Mouse (Mus musculus) C2C12 (cell line): ENCODE measurements around the gene Csf3r. TPM values are rescaled to one million over a fixed set of nuclear protein-coding genes. Genes with fewer than 3 reads are reported as not detected.

Source experiments
- H3K27me3 ChIP-seq: one replicate; pipeline ENCODE4 v1.6.1; 2011; ENCODE audit not compliant: control insufficient read depth, insufficient read depth, insufficient read length
- H3K36me3 ChIP-seq: one replicate; pipeline ENCODE4 v1.6.1; 2011; ENCODE audit not compliant: control insufficient read depth, insufficient read depth
- H3K4me3 ChIP-seq: one replicate; pipeline ENCODE4 v1.5.1; 2011; ENCODE audit warnings: mild to moderate bottlenecking, control low read depth; ENCODE audit not compliant: poor library complexity, insufficient read depth, severe bottlenecking
- H3K79me2 ChIP-seq: one replicate; pipeline ENCODE4 v1.6.1; 2011; ENCODE audit not compliant: control insufficient read depth, insufficient read depth
- H3K79me3 ChIP-seq: one replicate; pipeline ENCODE4 v1.6.1; 2011; ENCODE audit warnings: low read depth, control low read depth
- H3ac ChIP-seq: one replicate; pipeline ENCODE3; 2011; ENCODE audit warnings: low read depth; ENCODE audit not compliant: control insufficient read depth, insufficient read length
- CEBPB ChIP-seq: IDR thresholded peaks from one replicate; pipeline ENCODE4 v1.6.1; 2011; ENCODE audit warnings: low read depth, mild to moderate bottlenecking, control low read depth, moderate library complexity
- CTCF ChIP-seq: IDR thresholded peaks from one replicate; pipeline ENCODE4 v1.5.1; 2011; ENCODE audit not compliant: control insufficient read depth, insufficient read depth, insufficient read length
- FOSL1 ChIP-seq: IDR thresholded peaks from one replicate; pipeline ENCODE4 v1.8.0; 2011; ENCODE audit warnings: mild to moderate bottlenecking, low read length; ENCODE audit not compliant: poor library complexity, insufficient read depth, severe bottlenecking
- MAX ChIP-seq: IDR thresholded peaks from one replicate; pipeline ENCODE4 v1.6.1; 2011; ENCODE audit warnings: mild to moderate bottlenecking, control low read depth
- MYOD1 ChIP-seq: IDR thresholded peaks from one replicate; pipeline ENCODE4 v1.6.1; 2011; ENCODE audit warnings: low read depth; ENCODE audit not compliant: control insufficient read depth, insufficient read length
- MYOG ChIP-seq: IDR thresholded peaks from one replicate; pipeline ENCODE4 v1.6.1; 2011; ENCODE audit not compliant: control insufficient read depth, insufficient read length; ENCODE audit errors: extremely low read depth
- USF1 ChIP-seq: IDR thresholded peaks from one replicate; pipeline ENCODE4 v1.6.1; 2011; ENCODE audit warnings: low read depth, mild to moderate bottlenecking, control low read depth, moderate library complexity
- polyA plus RNA-seq: library from polyadenylated mRNA; unstranded; fragments of >200 nt; fragmentation: generic; extraction: Trizol; gene quantifications from one replicate; pipeline ENCODE4 v1.2.1, GENCODE M21; 2012; ENCODE audit warnings: missing spikeins

Csf3r gene
- polyA plus RNA-seq, 1 experiment, result not detected

- Histone ChIP-seq H3K36me3 (no peaks in the 10 kb centered on the region), H3K4me3 (no peak overlapping the region), H3ac (no peak overlapping the region), H3K79me2 (no peaks in the 10 kb centered on the region), H3K79me3 (no peaks in the 10 kb centered on the region), H3K27me3 (no peaks in the 10 kb centered on the region)
- TF ChIP-seq USF1 (no peak), CTCF (no peak), MYOD1 (no peak), FOSL1 (no peak), MYOG (no peak), MAX (no peak), CEBPB (no peak)
These were observed 54.9 kb downstream of the Csf3r start for GRCm38 (mm10) chr4:126079266-126079665.

- H3K4me3 ChIP-seq, result no peak overlapping the region
- no peaks in the 10 kb centered on the region for H3K79me3 ChIP-seq
- no peak overlapping the region for H3ac ChIP-seq
- no peaks in the 10 kb centered on the region for H3K27me3 ChIP-seq
- TF ChIP-seq CTCF (no peak), FOSL1 (no peak), USF1 (no peak), MYOD1 (no peak), CEBPB (no peak), MAX (no peak)
- H3K79me2 ChIP-seq, result no peaks in the 10 kb centered on the region
- H3K36me3 ChIP-seq, result no peaks in the 10 kb centered on the region
These were observed 57.3 kb downstream of the Csf3r start for GRCm38 (mm10) chr4:126081601-126082000.

- H3K36me3 ChIP-seq, result no peaks in the 10 kb centered on the region
- no peak overlapping the region for H3ac ChIP-seq
- H3K79me3 ChIP-seq, result no peaks in the 10 kb centered on the region
- H3K27me3 ChIP-seq, result no peaks in the 10 kb centered on the region
- H3K79me2 ChIP-seq, result no peaks in the 10 kb centered on the region
- TF ChIP-seq MAX (no peak), MYOG (no peak), MYOD1 (no peak), CTCF (no peak), USF1 (no peak), CEBPB (no peak), FOSL1 (no peak)
- H3K4me3 ChIP-seq, result no peak overlapping the region
These were observed 58.7 kb downstream of the Csf3r start for GRCm38 (mm10) chr4:126083021-126083420.

GRCm38 (mm10) chr4:126084382-126084781 lies 60.0 kb downstream of the Csf3r start:
- no peak overlapping the region for H3ac ChIP-seq
- no peaks in the 10 kb centered on the region for H3K36me3 ChIP-seq
- TF ChIP-seq USF1, result no peak
- no peak for TF ChIP-seq CEBPB
- TF ChIP-seq MAX, result no peak
- TF ChIP-seq MYOD1, result no peak
- TF ChIP-seq MYOG, result no peak
- TF ChIP-seq FOSL1, result no peak
- TF ChIP-seq CTCF, result no peak
- H3K79me2 ChIP-seq, result no peaks in the 10 kb centered on the region
- no peaks in the 10 kb centered on the region for H3K79me3 ChIP-seq
- no peak overlapping the region for H3K4me3 ChIP-seq
- H3K27me3 ChIP-seq, result no peaks in the 10 kb centered on the region

DNA sequence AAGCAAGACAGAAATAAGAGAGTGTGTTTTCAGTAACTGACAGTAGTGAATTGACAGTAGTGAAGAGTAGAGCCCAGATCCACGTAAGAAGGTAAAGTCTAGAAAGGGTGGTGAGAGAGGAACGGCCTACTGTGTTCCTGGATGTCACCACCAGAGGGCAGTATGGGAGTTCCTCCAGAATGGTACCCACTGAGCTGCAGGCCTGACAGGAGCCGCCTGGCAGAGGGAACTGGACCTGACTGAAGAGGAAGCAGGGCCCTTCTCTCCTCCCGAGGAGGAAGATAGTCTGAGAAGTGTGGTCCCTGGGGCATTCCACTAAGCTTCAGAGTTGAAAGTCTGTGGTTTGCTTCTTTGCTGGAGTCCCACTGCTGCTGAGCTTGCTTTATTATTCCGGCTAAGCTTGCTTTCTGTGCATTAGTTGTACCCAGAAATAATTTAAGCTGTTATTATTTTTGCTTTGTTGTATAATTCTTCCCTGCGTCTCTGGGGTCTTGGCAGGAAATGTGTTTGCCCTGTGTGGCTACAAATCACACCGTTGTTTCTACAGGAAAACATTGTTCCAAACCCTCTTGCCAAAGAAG lies 61.7 kb downstream of the Csf3r start:
- H3K79me2 ChIP-seq, result no peaks in the 10 kb centered on the region
- TF ChIP-seq CEBPB (no peak), CTCF (peak; percentile 83)
- no peaks in the 10 kb centered on the region for H3K79me3 ChIP-seq
- no peak overlapping the region for H3K4me3 ChIP-seq
- peak overlapping the region; percentile 8 for H3ac ChIP-seq
- H3K27me3 ChIP-seq, result no peaks in the 10 kb centered on the region
- H3K36me3 ChIP-seq, result no peaks in the 10 kb centered on the region
